8 mouse cellular contexts compared by ENCODE assay signal in genomic region chr19:17591335-17591734, GRCm38 (mm10).
A peak's percentile ranks its signal among the peaks of the same experiment; 100 is the strongest.
DNase-seq lines count a peak whose midpoint lies in the region; ATAC-seq lines count a peak whose summit lies in the region.

No protein-coding gene starts in this region.

- no peaks in the 10 kb centered on the region for H3K36me3 ChIP-seq in hindbrain, embryonic 15.5 days
- H3K36me3 ChIP-seq in midbrain, embryonic 12.5 days = no peaks in the 10 kb centered on the region
- H3K36me3 ChIP-seq in intestine, embryonic 16.5 days (ENCODE audit: control insufficient read depth, insufficient read depth, low read length) = peaks cover 3% of the 10 kb centered on the region; the same call in 1 of the 2 replicates
- no peaks in the 10 kb centered on the region for H3K36me3 ChIP-seq in intestine, embryonic 15.5 days

- 36% methylated on average over 8 of the region's 8 CpGs for WGBS in hindbrain, embryonic 15.5 days
- WGBS in midbrain, embryonic 12.5 days = 55% methylated on average over 8 of the region's 8 CpGs
- WGBS in intestine, embryonic 16.5 days = 41% methylated on average over 8 of the region's 8 CpGs
- 36% methylated on average over 8 of the region's 8 CpGs for WGBS in intestine, embryonic 15.5 days

- H3K9me3 ChIP-seq in hindbrain, embryonic 15.5 days = no peaks in the 10 kb centered on the region
- H3K9me3 ChIP-seq in midbrain, embryonic 12.5 days = no peaks in the 10 kb centered on the region
- H3K9me3 ChIP-seq in intestine, embryonic 16.5 days (ENCODE audit: control insufficient read depth, low read length) = no peaks in the 10 kb centered on the region
- H3K9me3 ChIP-seq in intestine, embryonic 15.5 days = no peaks in the 10 kb centered on the region

- no peak overlapping the region for H3K4me3 ChIP-seq in brown adipose tissue, adult 24 weeks (ENCODE audit: insufficient read depth, low read depth, low read length)
- H3K4me3 ChIP-seq in hindbrain, embryonic 15.5 days = no peak overlapping the region
- no peak overlapping the region for H3K4me3 ChIP-seq in midbrain, embryonic 12.5 days
- no peak overlapping the region for H3K4me3 ChIP-seq in intestine, embryonic 16.5 days (ENCODE audit: low read length)
- H3K4me3 ChIP-seq in intestine, embryonic 15.5 days (replicated peaks) = no peak overlapping the region

- no peak overlapping the region for H3K4me2 ChIP-seq in hindbrain, embryonic 15.5 days
- no peak overlapping the region for H3K4me2 ChIP-seq in midbrain, embryonic 12.5 days (replicated peaks)
- no peak overlapping the region for H3K4me2 ChIP-seq in intestine, embryonic 16.5 days (ENCODE audit: low read depth, low read length)
- H3K4me2 ChIP-seq in intestine, embryonic 15.5 days (replicated peaks) = no peak overlapping the region

- no peaks in the 10 kb centered on the region for H3K27me3 ChIP-seq in hindbrain, embryonic 15.5 days
- no peaks in the 10 kb centered on the region for H3K27me3 ChIP-seq in midbrain, embryonic 12.5 days
- no peaks in the 10 kb centered on the region for H3K27me3 ChIP-seq in intestine, embryonic 16.5 days (replicated peaks; ENCODE audit: control insufficient read depth, insufficient read depth, low read length)
- no peaks in the 10 kb centered on the region for H3K27me3 ChIP-seq in intestine, embryonic 15.5 days (replicated peaks)

- H3K4me1 ChIP-seq in brown adipose tissue, adult 24 weeks (ENCODE audit: control insufficient read depth, insufficient read depth, insufficient read length, low read length) = peaks cover 8% of the 10 kb centered on the region; the same call in 1 of the 2 replicates
- H3K4me1 ChIP-seq in hindbrain, embryonic 15.5 days (replicated peaks) = peaks cover 5% of the 10 kb centered on the region; the same call in 1 of the 2 replicates
- peaks cover 6% of the 10 kb centered on the region; the same call in 1 of the 2 replicates for H3K4me1 ChIP-seq in midbrain, embryonic 12.5 days
- peaks cover 12% of the 10 kb centered on the region; the same call in 1 of the 2 replicates for H3K4me1 ChIP-seq in intestine, embryonic 16.5 days (ENCODE audit: control insufficient read depth, insufficient read depth, low read length)
- H3K4me1 ChIP-seq in intestine, embryonic 15.5 days (replicated peaks) = peaks cover 7% of the 10 kb centered on the region

- H3K27ac ChIP-seq in brown adipose tissue, adult 24 weeks (replicated peaks; ENCODE audit: low read depth, low read length) = 0 out of 2 replicates have a peak overlapping the region, but pooled peaks have one; percentile 45
- no peak overlapping the region for H3K27ac ChIP-seq in hindbrain, embryonic 15.5 days (replicated peaks)
- no peak overlapping the region for H3K27ac ChIP-seq in midbrain, embryonic 12.5 days (replicated peaks)
- no peak overlapping the region for H3K27ac ChIP-seq in intestine, embryonic 16.5 days (ENCODE audit: low read length)
- H3K27ac ChIP-seq in intestine, embryonic 15.5 days = no peak overlapping the region

- ATAC-seq in hindbrain, embryonic 15.5 days (ENCODE audit: low FRiP score, low read depth) = peak; percentile 85
- peak; percentile 44; the same call in 1 of the 2 replicates for ATAC-seq in midbrain, embryonic 12.5 days (ENCODE audit: low FRiP score, low read depth)
- no peak for ATAC-seq in intestine, embryonic 16.5 days
- no peak for ATAC-seq in intestine, embryonic 15.5 days

- peak; percentile 25 to 49 for DNase-seq in cerebellum, postnatal 10 days
- DNase-seq in cerebellum, adult 11-12 months = no peak
- no peak for DNase-seq in right cerebral cortex, adult 18-20 months

- no peak overlapping the region for H3K9ac ChIP-seq in hindbrain, embryonic 15.5 days
- H3K9ac ChIP-seq in midbrain, embryonic 12.5 days (replicated peaks) = no peak overlapping the region
- H3K9ac ChIP-seq in intestine, embryonic 16.5 days (ENCODE audit: low read depth, low read length) = no peak overlapping the region
- no peak overlapping the region for H3K9ac ChIP-seq in intestine, embryonic 15.5 days

Comparison
In these comparisons a context has a peak if more than half of its experiments do, and no peak if none do; other contexts are left out.
1. DNase-seq: peak in cerebellum, postnatal 10 days (2 of 2); none in cerebellum, adult 11-12 months (single experiment) and right cerebral cortex, adult 18-20 months (single experiment).
2. ATAC-seq: peak in hindbrain, embryonic 15.5 days (single experiment) and midbrain, embryonic 12.5 days (single experiment); none in intestine, embryonic 16.5 days (single experiment) and intestine, embryonic 15.5 days (single experiment).